Mouse (Mus musculus): Measurements from ENCODE around the gene Serpina1d.
"Not testable (repeated sequence)": the region's sequence is repeated elsewhere in the genome, so short reads cannot be mapped to it uniquely, and the experiment has no call there.

The Serpina1d gene

DNA sequence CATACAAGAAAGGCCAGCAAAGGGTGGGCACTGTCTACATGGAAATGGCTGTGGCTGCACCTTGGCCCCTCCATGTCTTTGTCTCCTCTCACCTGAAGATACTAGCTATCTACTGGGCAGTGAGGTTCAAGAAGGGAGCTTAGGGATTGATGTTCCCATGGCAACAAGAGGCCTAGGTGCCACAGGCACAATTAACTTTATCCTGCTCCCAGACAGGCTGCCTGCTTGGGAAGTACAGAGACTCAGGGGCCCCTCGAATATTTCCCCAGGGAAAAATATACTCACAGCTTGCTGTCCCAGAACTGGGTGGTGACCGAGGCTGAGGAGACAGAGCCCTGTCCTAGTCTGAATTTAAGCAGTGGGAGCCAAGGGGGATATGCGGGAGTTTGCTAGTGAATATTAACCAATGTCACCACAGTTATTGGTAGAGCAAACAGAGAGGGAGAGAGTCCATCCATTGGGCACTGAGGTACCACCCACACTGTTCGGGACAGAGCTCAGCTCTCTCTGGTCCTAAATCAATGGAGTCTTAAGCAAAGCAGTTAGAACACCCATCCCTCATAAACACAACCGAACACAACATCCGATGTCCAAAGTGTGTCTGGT is at the start of gene Serpina1d:
Gene Serpina1d, minus strand, starts transcription at position 347 of the 606 bp plus-strand sequence.
- not testable (repeated sequence) for DNase-seq (ENCODE audit: low spot score)

DNA sequence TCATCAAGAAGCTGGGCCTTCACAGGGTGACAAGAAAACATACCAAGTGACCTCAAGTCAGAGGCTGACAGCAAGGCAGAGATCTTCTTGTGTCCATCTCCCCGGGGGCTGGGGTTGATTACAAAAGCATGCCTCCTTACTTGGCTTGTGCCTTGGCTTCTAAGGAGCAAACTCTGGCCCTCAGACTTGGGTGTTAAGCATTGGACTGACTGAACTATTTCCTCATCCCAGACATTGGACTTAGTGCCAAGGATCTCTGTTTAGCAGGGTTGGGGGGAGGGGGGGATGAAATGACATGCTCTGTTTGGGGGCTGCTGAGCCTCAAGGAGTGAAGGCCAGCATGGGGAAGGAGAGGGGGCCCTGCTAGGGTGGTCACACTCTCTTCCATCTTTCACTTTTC is 2.8 kb downstream of the Serpina1d start:
- DNase-seq (ENCODE audit: low spot score) = not testable (repeated sequence)

DNA sequence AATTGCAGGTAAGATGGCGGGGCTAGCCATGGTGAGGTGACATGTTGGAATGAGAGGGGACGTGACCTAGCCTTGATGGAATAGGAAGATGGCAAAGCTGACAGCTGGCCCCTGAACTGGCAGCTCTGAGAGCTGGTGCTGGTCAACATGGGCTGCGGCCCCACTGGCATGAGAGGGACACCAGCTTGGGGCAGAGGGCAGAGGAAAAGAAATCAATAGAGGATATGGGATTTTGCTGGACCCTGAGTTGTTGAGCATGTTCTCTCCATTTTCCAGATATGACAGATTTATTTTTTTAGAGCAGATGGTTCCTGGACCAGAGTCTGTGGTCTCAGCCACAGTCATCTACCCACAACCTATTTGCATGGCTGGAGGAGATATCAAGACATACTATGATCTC is 10.3 kb downstream of the Serpina1d start:
- not testable (repeated sequence) for DNase-seq (ENCODE audit: low spot score)

DNA sequence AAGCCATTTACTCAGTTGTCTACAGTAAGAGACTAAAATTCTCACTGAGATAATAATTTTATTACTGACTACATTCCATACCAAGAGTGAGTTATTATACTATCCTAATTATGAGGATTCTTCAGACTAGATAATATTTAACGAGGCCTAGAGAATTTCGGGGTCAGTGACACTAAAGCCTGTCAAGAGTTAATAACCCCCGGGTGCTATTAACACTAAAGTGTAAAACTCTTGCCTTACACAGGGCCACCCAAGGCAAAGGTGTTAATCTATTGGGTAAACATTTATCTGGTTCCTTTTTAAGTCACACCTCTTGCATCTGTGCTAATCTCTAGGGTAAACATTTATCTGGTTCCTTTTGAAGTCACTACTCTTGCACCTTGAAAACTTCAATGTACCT is 13.1 kb downstream of the Serpina1d start:
- not testable (repeated sequence) for DNase-seq (ENCODE audit: low spot score)

DNA sequence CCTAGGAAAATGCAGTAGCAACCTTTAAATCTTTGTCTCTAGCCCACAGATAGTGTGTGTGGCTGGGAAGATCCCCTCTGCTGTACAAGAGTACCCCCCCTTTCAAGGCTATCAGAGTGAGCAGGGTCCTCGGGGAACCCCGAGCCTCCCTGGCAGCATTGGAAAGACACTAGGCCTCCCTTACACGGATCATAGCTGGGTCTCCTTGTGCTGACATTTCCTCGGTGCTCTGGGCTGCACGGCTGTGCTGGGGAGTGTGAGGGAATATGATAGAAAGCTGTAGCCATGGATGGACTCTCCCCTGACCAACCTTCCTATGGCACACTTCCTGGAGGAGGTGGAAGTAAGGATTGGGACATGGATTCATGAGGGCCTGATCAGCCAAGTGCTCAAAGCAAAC is 27.4 kb downstream of the Serpina1d start:
- not testable (repeated sequence) for DNase-seq (ENCODE audit: low spot score)

DNA sequence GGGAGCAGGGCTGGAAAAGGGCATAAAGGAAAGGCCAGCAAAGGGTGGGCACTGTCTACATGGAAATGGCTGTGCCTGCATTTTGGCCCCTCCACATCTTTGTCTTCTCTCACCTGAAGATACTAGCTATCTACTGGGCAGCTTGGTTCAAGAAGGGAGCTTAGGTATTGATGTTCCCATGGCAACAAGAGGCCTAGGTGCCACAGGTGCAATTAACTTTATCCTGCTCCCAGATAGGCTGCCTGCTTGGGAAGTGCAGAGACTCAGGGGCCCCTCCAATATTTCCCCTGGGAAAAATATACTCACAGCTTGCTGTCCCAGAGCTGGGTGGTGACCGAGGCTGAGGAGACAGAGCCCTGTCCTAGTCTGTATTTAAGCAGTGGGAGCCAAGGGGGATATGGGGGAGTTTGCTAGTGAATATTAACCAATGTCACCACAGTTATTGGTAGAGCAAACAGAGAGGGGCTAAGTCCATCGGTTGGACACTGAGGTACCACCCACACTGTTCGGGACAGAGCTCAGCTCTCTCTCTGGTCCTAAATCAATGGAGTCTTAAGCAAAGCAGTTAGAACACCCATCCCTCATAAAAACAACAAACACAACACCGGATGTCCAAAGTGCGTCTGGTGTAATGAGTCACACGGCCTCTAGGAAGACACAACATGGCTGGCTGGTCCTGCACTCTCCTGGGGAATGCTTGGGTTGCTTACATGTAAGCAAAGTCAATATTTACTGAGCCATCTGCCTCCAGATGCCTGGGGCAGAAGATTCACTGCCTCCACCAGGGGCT is 35.4 kb downstream of the Serpina1d start:
- not testable (repeated sequence) for DNase-seq (ENCODE audit: low spot score)

DNA sequence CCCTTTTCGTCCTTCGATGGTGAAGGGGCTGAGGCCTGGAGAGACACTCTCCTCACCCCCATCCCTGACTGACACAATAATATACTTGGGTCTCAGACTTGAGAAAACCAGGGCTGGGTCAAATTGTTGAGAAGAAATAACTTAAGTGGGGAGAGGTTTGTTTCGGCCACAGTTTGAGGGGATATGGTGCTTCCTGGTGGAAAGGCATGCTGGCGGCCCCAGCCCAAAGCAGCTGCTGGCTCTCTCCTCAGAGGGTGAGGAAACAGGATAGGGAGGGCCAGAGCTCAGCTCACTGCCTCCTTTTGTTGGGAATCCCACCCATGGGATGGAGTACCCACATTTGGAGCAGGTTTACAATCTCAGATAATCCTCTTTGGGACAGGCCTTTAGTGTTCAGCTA is 37.8 kb downstream of the Serpina1d start:
- not testable (repeated sequence) for DNase-seq (ENCODE audit: low spot score)

DNA sequence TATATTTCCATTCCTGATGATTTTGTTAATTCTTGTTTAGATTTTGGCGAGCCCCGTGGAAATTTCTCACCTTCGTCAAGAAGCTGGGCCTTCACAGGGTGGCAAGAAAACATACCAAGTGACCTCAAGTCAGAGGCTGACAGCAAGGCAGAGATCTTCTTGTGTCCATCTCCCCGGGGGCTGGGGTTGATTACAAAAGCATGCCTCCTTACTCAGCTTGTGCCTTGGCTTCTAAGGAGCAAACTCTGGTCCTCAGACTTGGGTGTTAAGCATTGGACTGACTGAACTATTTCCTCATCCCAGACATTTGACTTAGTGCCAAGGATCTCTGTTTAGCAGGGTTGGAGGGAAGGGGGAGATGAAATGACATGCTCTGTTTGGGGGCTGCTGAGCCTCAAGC is 38.3 kb downstream of the Serpina1d start:
- DNase-seq (ENCODE audit: low spot score) = not testable (repeated sequence)

All from ovary, postnatal 36 days (tissue).